Mouse (Mus musculus): Measurements from ENCODE around the gene Gm42715.

DNA sequence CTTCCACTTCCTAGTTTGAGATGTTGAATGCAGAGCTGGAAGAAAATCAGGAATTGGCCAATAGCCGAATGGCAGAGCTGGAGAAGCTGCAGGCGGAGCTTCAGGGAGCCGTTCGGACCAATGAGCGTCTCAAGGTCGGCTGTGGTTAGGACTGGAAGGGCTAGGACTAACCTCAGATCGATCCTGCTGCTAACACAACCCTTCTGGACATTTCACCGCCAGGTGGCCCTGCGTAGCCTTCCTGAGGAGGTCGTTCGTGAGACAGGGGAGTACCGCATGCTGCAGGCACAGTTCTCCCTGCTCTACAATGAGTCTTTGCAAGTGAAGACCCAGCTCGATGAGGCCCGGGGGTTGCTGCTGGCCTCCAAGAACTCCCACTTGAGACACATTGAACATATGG is 73.2 kb downstream of the Gm42715 start:
- TF ChIP-seq CTCF (IDR thresholded peaks at IDR 0.05; ENCODE audit: low read depth, low read length) (no peak), GATA1 (IDR thresholded peaks at IDR 0.05; ENCODE audit: borderline replicate concordance, low read length) (no peak), TAL1 (conservative IDR thresholded peaks at IDR 0.05; ENCODE audit: low read depth, low read length) (no peak)
